Mouse (Mus musculus): ENCODE data around the gene Baz2b. TPM values are rescaled to one million over a fixed set of nuclear protein-coding genes. Genes with fewer than 3 reads are reported as not detected.

Baz2b gene
- polyA plus RNA-seq, 1 experiment: 13.7 TPM

DNA sequence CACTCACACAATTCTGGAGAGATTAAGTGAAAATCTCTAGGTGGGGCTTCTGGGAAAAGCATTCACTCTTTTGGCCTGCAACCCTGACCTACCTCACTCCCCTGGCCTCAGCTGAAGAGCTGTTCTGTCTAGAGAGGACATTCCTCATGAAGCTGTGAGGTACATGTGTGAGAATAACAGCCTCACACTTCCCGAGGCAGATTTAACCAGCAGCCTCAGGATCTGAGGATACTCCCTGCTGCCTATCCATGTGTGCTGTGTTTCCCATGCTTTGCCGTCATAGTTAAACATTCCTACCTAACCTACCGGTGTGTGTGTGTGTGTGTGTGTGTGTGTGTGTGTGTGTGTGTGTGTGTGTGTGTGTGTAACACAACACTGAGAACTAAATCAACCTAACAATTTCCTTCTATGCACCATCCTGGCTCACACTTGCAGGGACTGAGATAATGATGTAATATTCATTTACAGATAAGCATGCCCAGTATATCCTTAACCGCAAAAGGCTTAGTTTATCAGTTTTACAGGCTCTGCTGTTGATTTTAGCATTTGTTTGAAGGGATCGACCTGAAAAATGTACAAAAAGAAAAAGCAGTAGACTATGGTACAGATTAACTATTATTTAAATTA, 206.5 kb downstream of the Baz2b start:
- TF ChIP-seq POLR2A (IDR thresholded peaks at IDR 0.05; ENCODE audit: low read depth, low read length) (no peak), CTCF (IDR thresholded peaks at IDR 0.05; ENCODE audit: extremely low read depth, insufficient read depth, insufficient read length, insufficient replicate concordance) (no peak)
- Histone ChIP-seq H3K36me3 (ENCODE audit: control insufficient read depth, insufficient read depth, low read length) (peaks cover 13% of the 10 kb centered on the region), H3K4me3 (ENCODE audit: extremely low read depth, insufficient read depth, insufficient read length) (no peak overlapping the region), H3K27ac (ENCODE audit: insufficient read depth, low read length) (no peak overlapping the region), H3K4me1 (ENCODE audit: control insufficient read depth, insufficient read depth, insufficient read length) (no peaks in the 10 kb centered on the region; the same call in 1 of the 2 replicates), H3K27me3 (ENCODE audit: control insufficient read depth, insufficient read depth, low read length) (no peaks in the 10 kb centered on the region)
- no peak for DNase-seq (ENCODE audit: low read depth in 1 of 2, low spot score in 2 of 2)
- 85% methylated on average over 5 of the region's 5 CpGs for WGBS

DNA sequence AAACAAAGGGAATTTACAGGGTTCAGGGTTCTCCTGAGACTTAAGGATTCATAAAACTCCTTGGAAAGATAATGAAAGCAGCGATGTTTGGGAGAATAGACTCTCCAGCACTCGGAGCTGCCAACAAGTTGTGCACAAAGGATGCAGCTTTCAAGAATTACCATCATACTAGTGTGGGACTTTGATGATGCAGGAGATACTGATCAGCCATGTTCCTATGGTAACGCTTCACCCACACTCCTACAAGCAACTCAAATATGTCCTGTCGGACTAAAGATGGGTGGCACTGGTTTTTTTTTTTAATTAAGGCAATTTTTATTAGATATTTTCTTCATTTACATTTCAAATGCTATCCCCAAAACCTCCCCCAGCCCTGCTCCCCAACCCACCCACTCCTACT, 209.4 kb downstream of the Baz2b start:
- no peak for DNase-seq (ENCODE audit: low read depth in 1 of 2, low spot score in 2 of 2)
- TF ChIP-seq CTCF (IDR thresholded peaks at IDR 0.05; ENCODE audit: extremely low read depth, insufficient read depth, insufficient read length, insufficient replicate concordance): no peak
- TF ChIP-seq POLR2A (IDR thresholded peaks at IDR 0.05; ENCODE audit: low read depth, low read length): no peak
- H3K4me1 ChIP-seq (ENCODE audit: control insufficient read depth, insufficient read depth, insufficient read length): no peaks in the 10 kb centered on the region; the same call in 1 of the 2 replicates
- peaks cover 7% of the 10 kb centered on the region for H3K36me3 ChIP-seq (ENCODE audit: control insufficient read depth, insufficient read depth, low read length)
- no peak overlapping the region for H3K4me3 ChIP-seq (ENCODE audit: extremely low read depth, insufficient read depth, insufficient read length)
- no peaks in the 10 kb centered on the region for H3K27me3 ChIP-seq (ENCODE audit: control insufficient read depth, insufficient read depth, low read length)
- H3K27ac ChIP-seq (ENCODE audit: insufficient read depth, low read length): no peak overlapping the region
- 88% methylated on average over 4 of the region's 4 CpGs for WGBS

DNA sequence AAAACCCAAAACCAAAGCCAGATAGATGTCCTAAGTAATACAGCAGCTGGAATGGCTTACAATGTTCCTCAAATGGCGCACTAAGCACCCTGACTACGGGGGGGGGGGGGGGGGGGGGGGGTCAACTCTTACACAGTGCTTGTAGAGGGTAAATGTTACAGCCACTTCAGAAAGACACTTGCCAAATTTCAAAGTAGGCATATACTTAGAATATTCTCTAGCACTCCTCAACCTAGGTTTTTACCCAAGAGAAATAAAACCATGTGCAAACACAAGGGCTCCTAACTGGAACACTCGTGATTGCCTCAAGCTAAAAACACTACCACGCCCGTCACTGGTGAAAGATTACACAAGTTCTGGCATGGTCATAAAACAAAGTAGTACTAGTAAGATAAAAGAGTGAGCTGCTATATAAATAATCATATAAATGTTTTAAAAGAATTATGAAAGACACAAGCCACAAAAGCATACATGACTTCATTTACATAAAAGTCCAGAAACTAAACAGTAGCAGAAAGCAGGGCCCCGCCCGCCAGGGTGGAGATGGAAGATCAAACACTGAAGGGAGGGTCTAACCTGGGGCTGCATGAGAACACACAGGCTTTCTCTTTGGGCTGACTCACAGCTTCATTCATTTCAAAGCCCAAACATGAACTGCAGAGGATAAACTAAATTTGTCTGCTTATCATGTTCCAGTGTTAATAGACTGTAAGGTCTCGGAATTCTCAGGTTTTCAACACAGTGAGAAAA, 212.0 kb downstream of the Baz2b start:
- 79% methylated on average over 8 of the region's 8 CpGs for WGBS
- no peak for DNase-seq (ENCODE audit: low read depth in 1 of 2, low spot score in 2 of 2)
- TF ChIP-seq CTCF (IDR thresholded peaks at IDR 0.05; ENCODE audit: extremely low read depth, insufficient read depth, insufficient read length, insufficient replicate concordance) (no peak), POLR2A (IDR thresholded peaks at IDR 0.05; ENCODE audit: low read depth, low read length) (no peak)
- no peaks in the 10 kb centered on the region for H3K27me3 ChIP-seq (ENCODE audit: control insufficient read depth, insufficient read depth, low read length)
- H3K4me3 ChIP-seq (ENCODE audit: extremely low read depth, insufficient read depth, insufficient read length): no peak overlapping the region
- no peak overlapping the region for H3K27ac ChIP-seq (ENCODE audit: insufficient read depth, low read length)
- H3K36me3 ChIP-seq (ENCODE audit: control insufficient read depth, insufficient read depth, low read length): no peaks in the 10 kb centered on the region; the same call in 1 of the 2 replicates
- H3K4me1 ChIP-seq (ENCODE audit: control insufficient read depth, insufficient read depth, insufficient read length): no peaks in the 10 kb centered on the region; the same call in 1 of the 2 replicates

DNA sequence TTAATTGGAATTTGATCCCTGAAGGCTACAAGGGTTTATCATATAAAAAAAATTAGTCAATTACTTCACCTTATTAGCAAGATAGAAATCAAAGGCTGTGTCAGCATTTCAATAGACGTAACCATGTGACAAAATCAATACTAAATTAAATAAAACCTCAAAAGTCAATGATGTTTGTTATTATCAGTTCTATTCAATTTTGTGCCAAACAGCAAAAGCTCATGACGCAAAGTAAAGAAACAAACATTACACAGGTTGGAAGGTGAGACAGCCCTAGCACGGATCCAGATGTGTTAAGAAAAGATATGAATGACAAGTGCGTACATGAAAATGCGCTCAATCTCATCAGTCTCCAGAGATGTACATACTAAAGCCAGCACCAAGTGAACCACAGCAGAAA, 212.7 kb downstream of the Baz2b start:
- WGBS: 95% methylated on average over 5 of the region's 5 CpGs
- TF ChIP-seq CTCF (IDR thresholded peaks at IDR 0.05; ENCODE audit: extremely low read depth, insufficient read depth, insufficient read length, insufficient replicate concordance) (no peak), POLR2A (IDR thresholded peaks at IDR 0.05; ENCODE audit: low read depth, low read length) (no peak)
- Histone ChIP-seq H3K4me3 (ENCODE audit: extremely low read depth, insufficient read depth, insufficient read length) (no peak overlapping the region), H3K36me3 (ENCODE audit: control insufficient read depth, insufficient read depth, low read length) (peaks cover 3% of the 10 kb centered on the region), H3K4me1 (ENCODE audit: control insufficient read depth, insufficient read depth, insufficient read length) (no peaks in the 10 kb centered on the region; the same call in 1 of the 2 replicates), H3K27me3 (ENCODE audit: control insufficient read depth, insufficient read depth, low read length) (no peaks in the 10 kb centered on the region), H3K27ac (ENCODE audit: insufficient read depth, low read length) (no peak overlapping the region)
- no peak for DNase-seq (ENCODE audit: low read depth in 1 of 2, low spot score in 2 of 2)

DNA sequence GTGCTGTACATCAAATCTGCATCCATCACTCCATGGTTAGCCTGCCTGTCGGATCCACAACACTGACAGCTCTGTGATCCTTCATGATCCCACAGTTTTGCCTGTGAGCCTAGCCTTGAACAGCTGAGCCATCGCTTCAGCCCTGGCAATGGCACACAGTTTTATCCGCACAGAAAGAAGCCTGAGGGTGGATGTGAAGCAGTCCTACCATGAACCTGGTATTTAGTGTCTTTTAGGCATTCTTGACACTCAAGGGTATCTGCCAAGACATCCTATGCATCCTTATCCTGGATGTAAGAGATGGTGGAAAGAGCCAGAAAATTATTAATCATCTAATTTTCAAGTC, 216.5 kb downstream of the Baz2b start:
- H3K27ac ChIP-seq (ENCODE audit: insufficient read depth, low read length): no peak overlapping the region
- H3K27me3 ChIP-seq (ENCODE audit: control insufficient read depth, insufficient read depth, low read length): no peaks in the 10 kb centered on the region
- 90% methylated on average over 3 of the region's 3 CpGs for WGBS
- peaks cover 3% of the 10 kb centered on the region for H3K36me3 ChIP-seq (ENCODE audit: control insufficient read depth, insufficient read depth, low read length)
- no peak overlapping the region for H3K4me3 ChIP-seq (ENCODE audit: extremely low read depth, insufficient read depth, insufficient read length)
- no peak for DNase-seq (ENCODE audit: low read depth in 1 of 2, low spot score in 2 of 2)
- TF ChIP-seq CTCF (IDR thresholded peaks at IDR 0.05; ENCODE audit: extremely low read depth, insufficient read depth, insufficient read length, insufficient replicate concordance): no peak
- TF ChIP-seq POLR2A (IDR thresholded peaks at IDR 0.05; ENCODE audit: low read depth, low read length): no peak
- H3K4me1 ChIP-seq (ENCODE audit: control insufficient read depth, insufficient read depth, insufficient read length): no peaks in the 10 kb centered on the region

DNA sequence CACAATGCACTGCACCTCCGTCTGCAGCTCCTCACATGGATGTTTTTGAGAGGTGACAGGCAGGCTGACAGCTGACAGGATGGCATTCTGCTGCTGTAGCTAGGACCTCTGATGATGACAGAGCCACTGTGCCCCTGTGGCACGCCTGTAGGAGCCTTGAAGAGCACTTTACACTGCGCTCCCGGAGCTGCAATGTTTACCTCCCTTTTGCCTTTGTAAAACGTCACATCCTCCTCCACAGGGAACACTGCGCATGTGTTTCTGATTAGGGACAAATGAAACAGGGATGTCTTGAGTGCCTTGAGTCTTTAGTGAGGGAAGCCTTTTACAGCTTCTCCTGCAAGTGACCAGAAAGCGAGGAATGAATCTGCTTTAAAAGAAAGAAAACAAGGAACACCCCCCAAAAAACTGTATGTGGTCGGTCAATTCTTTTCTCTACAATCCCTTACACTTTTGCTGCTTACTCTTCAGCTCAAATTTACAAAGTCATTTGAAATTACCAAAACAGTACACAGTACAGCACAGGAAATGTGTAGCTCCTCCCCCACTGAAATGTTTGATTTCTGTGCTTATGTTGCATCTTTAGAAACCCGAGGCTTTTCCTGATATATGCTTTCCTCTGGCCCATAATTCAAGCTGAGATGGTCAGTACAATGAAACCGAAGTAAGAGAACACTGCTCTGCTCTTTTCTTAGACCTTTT, 217.0 kb downstream of the Baz2b start:
- 78% methylated on average over 10 of the region's 10 CpGs for WGBS
- Histone ChIP-seq H3K27ac (ENCODE audit: insufficient read depth, low read length) (no peak overlapping the region), H3K36me3 (ENCODE audit: control insufficient read depth, insufficient read depth, low read length) (peaks cover 3% of the 10 kb centered on the region), H3K4me1 (ENCODE audit: control insufficient read depth, insufficient read depth, insufficient read length) (no peaks in the 10 kb centered on the region), H3K4me3 (ENCODE audit: extremely low read depth, insufficient read depth, insufficient read length) (no peak overlapping the region), H3K27me3 (ENCODE audit: control insufficient read depth, insufficient read depth, low read length) (no peaks in the 10 kb centered on the region)
- DNase-seq (ENCODE audit: low read depth in 1 of 2, low spot score in 2 of 2): no peak
- TF ChIP-seq CTCF (IDR thresholded peaks at IDR 0.05; ENCODE audit: extremely low read depth, insufficient read depth, insufficient read length, insufficient replicate concordance) (no peak), POLR2A (IDR thresholded peaks at IDR 0.05; ENCODE audit: low read depth, low read length) (no peak)
